Mouse (Mus musculus): ENCODE data around the gene Espn.

Gene Espn

GRCm38 (mm10) chr4:152151966-152152544, at the start of gene Espn:
Gene Espn, minus strand, starts transcription at chr4:152152371.
- in situ Hi-C loops (cut with MboI; ENCODE audit: unreplicated experiment in 2 of 2), result loop anchor here in 1 of 2 experiments (25.0 kb wide), 1 partner anchor 1810 kb away; the partner anchor contains the start of gene A430005L14Rik

- in situ Hi-C loops (cut with MboI; ENCODE audit: unreplicated experiment in 2 of 2), result no loop called here
These were observed 49.3 kb upstream of the Espn start for GRCm38 (mm10) chr4:152201492-152201891.

DNA sequence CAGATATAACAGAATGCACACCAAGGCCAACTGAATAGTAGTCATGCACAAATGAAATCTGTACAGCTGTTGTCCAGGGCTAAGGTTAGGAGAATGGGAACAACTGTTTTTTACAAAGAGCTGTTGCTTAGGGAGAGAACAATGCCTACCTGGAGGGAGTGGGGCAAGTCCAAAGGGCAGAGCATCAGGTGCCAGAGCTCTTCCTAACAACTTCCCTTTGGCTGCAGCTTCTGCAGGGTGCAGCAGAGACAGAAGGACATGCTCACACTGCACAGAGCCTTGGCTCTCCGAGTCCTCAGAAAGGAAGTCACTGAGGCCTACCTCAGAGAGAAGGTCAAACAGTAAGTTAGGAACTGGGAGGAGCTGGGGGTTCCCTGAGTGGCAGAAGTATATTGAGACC, 47.4 kb upstream of the Espn start:
- in situ Hi-C loops (cut with MboI; ENCODE audit: unreplicated experiment in 2 of 2), result loop anchor here (25.0 kb wide), 2 partner anchors 1763 to 1963 kb away; partner anchors contain the start of genes A430005L14Rik (in 1 of the 2), Megf6 (in 1 of the 2) and Tprgl (in 1 of the 2)

GRCm38 (mm10) chr4:152197545-152197944, 45.4 kb upstream of the Espn start:
- in situ Hi-C loops (cut with MboI; ENCODE audit: unreplicated experiment in 2 of 2), result loop anchor here (25.0 kb wide), 2 partner anchors 1765 to 1965 kb away; partner anchors contain the start of genes A430005L14Rik (in 1 of the 2), Megf6 (in 1 of the 2) and Tprgl (in 1 of the 2)

GRCm38 (mm10) chr4:152196276-152196675, 44.1 kb upstream of the Espn start:
- in situ Hi-C loops (cut with MboI; ENCODE audit: unreplicated experiment in 2 of 2), result loop anchor here (25.0 kb wide), 2 partner anchors 1766 to 1966 kb away; partner anchors contain the start of genes A430005L14Rik (in 1 of the 2), Megf6 (in 1 of the 2) and Tprgl (in 1 of the 2)

DNA sequence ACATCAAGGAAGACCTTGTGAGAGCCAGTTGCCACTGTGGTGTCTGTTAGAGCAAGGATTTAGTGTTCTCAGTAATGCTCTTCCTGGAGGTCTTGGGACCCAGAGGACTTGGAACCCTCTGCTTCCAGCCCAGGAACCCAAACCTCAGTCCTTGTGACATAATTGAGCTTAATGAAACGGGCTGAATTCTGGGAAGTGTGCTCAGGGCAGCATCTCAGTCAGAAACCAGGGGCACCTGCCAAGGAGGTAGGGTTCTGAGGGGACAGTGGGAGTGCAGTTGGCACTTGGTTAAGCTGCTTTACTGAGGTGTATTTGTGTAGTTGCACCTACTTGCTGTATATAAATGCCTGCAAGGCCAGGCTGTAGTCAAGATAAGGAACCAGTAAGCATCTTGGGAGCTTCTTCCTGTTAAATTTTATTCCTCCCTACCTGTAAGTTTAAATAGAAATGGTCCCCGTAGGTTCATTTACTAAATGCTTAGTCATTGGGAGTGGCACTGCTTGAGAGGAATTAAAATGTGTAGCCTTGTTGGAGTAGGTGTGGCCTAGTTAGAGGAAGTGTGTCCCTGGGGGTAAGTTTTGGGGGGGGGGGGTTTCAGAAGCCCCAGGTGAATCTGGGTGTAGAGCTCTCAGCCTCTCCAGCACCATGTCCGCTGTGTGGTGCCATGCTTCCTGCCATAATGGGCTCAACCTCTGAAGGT, 42.5 kb upstream of the Espn start:
- in situ Hi-C loops (cut with MboI; ENCODE audit: unreplicated experiment in 2 of 2), result loop anchor here (25.0 kb wide), 2 partner anchors 1768 to 1968 kb away; partner anchors contain the start of genes A430005L14Rik (in 1 of the 2), Megf6 (in 1 of the 2) and Tprgl (in 1 of the 2)

- in situ Hi-C loops (cut with MboI; ENCODE audit: unreplicated experiment in 2 of 2), result loop anchor here (25.0 kb wide), 2 partner anchors 1770 to 1970 kb away; partner anchors contain the start of genes A430005L14Rik (in 1 of the 2), Megf6 (in 1 of the 2) and Tprgl (in 1 of the 2)
These were observed 40.4 kb upstream of the Espn start for GRCm38 (mm10) chr4:152192569-152192968.

DNA sequence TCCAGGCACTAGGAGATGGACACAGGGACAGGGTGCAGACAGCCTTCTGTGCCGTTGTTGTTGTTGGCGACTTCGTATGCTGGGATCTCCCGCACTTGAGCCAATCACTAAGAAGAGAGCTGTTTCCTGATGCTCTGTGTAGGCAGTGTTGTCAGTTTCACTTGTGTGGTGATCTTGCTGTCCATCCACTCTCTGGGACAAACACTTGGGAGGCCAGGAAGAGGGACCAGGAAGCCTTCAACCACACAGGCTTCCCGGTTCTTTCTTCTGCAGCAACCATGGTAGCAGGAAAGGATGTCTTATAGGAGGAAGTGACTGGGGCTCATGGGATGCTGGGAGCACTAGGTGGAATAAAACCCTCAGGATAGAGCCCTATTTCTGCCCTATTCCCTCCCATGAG, 38.5 kb upstream of the Espn start:
- in situ Hi-C loops (cut with MboI; ENCODE audit: unreplicated experiment in 2 of 2), result loop anchor here (25.0 kb wide), 2 partner anchors 1772 to 1972 kb away; partner anchors contain the start of genes A430005L14Rik (in 1 of the 2), Megf6 (in 1 of the 2) and Tprgl (in 1 of the 2)

GRCm38 (mm10) chr4:152190096-152190653, 38.0 kb upstream of the Espn start:
- in situ Hi-C loops (cut with MboI; ENCODE audit: unreplicated experiment in 2 of 2), result loop anchor here (25.0 kb wide), 2 partner anchors 1772 to 1972 kb away; partner anchors contain the start of genes A430005L14Rik (in 1 of the 2), Megf6 (in 1 of the 2) and Tprgl (in 1 of the 2)

DNA sequence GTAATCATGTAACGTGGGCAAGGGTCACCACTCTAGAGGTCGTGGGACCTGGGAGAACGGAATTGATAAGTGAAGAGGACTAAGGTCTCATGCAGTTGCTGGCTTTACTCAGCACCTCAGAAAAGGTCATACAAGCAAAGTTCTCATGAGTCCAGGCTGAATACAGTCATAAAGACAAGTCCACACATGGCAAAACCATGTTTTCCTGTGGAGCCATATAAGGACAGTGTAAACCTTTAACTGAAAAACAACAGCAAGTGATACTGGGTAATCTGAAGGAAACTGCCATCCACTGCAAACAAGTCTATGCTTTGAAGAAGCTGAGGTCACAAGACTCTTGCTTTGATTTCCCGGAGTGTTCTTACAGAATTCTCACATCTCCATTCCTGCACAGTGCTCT, 37.5 kb upstream of the Espn start:
- in situ Hi-C loops (cut with MboI; ENCODE audit: unreplicated experiment in 2 of 2), result loop anchor here (25.0 kb wide), 2 partner anchors 1773 to 1973 kb away; partner anchors contain the start of genes A430005L14Rik (in 1 of the 2), Megf6 (in 1 of the 2) and Tprgl (in 1 of the 2)

DNA sequence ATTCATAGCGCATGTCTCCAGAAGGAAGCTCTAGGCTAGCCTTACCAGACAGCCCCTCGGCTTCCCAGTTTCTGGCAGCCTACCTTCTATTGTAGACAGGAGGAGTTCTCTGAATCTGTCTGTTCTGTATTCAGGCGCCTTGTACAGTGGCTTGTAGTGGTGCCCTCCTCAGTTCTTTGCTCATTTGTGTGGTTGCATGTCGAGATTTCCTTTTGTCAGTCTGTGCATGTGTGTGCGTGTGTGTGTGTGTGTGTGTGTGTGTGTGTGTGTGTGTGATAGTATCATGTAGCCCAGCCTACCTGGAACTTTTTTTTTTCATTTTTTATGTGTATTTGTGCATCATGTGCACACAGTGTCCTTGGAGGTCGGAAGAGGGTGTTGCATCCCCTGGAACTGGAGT, 36.9 kb upstream of the Espn start:
- in situ Hi-C loops (cut with MboI; ENCODE audit: unreplicated experiment in 2 of 2), result loop anchor here (25.0 kb wide), 2 partner anchors 1773 to 1973 kb away; partner anchors contain the start of genes A430005L14Rik (in 1 of the 2), Megf6 (in 1 of the 2) and Tprgl (in 1 of the 2)

DNA sequence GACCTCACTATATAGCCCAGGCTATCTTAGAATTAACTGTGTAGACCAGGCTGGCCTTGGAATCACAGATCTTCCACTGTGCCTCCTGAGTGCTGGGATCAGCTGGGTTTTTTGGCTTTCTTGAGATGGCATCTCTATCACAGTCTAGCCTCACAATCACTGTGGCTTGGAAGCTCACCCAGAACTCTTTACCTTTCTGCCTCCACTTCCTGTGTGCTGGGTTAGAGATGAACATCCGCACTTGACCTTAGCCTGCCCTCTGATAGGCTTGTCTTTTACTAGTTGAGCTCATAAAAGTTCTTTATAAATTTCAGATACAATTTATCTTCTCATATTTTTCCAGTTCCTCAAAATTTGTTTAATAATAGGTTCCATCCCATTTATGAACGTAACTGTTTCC, 36.5 kb upstream of the Espn start:
- in situ Hi-C loops (cut with MboI; ENCODE audit: unreplicated experiment in 2 of 2), result loop anchor here (25.0 kb wide), 2 partner anchors 1774 to 1974 kb away; partner anchors contain the start of genes A430005L14Rik (in 1 of the 2), Megf6 (in 1 of the 2) and Tprgl (in 1 of the 2)

GRCm38 (mm10) chr4:152187142-152187541, 35.0 kb upstream of the Espn start:
- in situ Hi-C loops (cut with MboI; ENCODE audit: unreplicated experiment in 2 of 2), result loop anchor here (25.0 kb wide), 2 partner anchors 1775 to 1975 kb away; partner anchors contain the start of genes A430005L14Rik (in 1 of the 2), Megf6 (in 1 of the 2) and Tprgl (in 1 of the 2)

GRCm38 (mm10) chr4:152186205-152187082, 34.3 kb upstream of the Espn start:
- in situ Hi-C loops (cut with MboI; ENCODE audit: unreplicated experiment in 2 of 2), result loop anchor here (25.0 kb wide), 2 partner anchors 1776 to 1976 kb away; partner anchors contain the start of genes A430005L14Rik (in 1 of the 2), Megf6 (in 1 of the 2) and Tprgl (in 1 of the 2)

GRCm38 (mm10) chr4:152185510-152186204, 33.5 kb upstream of the Espn start:
- in situ Hi-C loops (cut with MboI; ENCODE audit: unreplicated experiment in 2 of 2), result loop anchor here (25.0 kb wide), 2 partner anchors 1777 to 1977 kb away; partner anchors contain the start of genes A430005L14Rik (in 1 of the 2), Megf6 (in 1 of the 2) and Tprgl (in 1 of the 2)

GRCm38 (mm10) chr4:152185137-152185509, 33.0 kb upstream of the Espn start:
- in situ Hi-C loops (cut with MboI; ENCODE audit: unreplicated experiment in 2 of 2), result loop anchor here (25.0 kb wide), 2 partner anchors 1777 to 1977 kb away; partner anchors contain the start of genes A430005L14Rik (in 1 of the 2), Megf6 (in 1 of the 2) and Tprgl (in 1 of the 2)

- in situ Hi-C loops (cut with MboI; ENCODE audit: unreplicated experiment in 2 of 2), result loop anchor here (25.0 kb wide), 2 partner anchors 1778 to 1978 kb away; partner anchors contain the start of genes A430005L14Rik (in 1 of the 2), Megf6 (in 1 of the 2) and Tprgl (in 1 of the 2)
These were observed 32.3 kb upstream of the Espn start for GRCm38 (mm10) chr4:152184353-152185035.

Data from v-Abl transformed pro-B cells (cell line).